Mouse (Mus musculus): ENCODE data around the gene Phactr1. TPM values are rescaled to one million over a fixed set of nuclear protein-coding genes. Genes with fewer than 3 reads are reported as not detected.

Phactr1 gene
- 3.0 TPM for polyA plus RNA-seq (2014; fragmentation: Illumina TruSeq; extraction: RNeasy Lipid Tissue Mini Kit (QIAGEN cat#74804); ENCODE audit: low replicate concordance)

DNA sequence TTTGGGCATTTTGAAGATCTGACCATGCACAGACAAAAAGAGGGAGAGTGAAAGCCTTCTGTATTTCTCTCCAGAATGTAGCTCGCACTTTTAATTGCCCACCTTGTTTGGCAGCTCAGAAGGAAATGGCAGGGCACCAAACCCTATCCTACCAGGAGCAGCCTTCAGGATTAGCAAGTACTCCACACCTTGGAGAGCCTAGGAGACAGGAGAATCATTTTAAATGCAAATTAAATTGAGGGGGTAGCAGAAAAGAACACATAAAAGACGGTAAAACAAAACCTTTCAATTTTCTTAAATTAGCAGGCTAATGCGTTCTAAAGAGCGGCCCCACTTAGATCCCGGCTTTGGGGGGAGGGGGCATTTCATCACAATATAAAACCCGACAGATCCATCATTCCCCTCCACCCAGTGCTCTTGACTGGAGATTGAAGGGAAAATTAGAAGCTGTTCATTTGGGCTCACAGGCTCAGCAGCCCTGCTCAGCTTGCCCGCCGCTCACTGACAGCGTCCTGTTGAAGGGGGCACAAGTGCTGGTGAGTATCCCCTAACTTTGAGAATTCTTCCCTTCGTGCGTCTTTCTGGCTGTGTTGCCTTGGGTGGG, at the start of gene Phactr1:
Phactr1 (plus strand) TSS at position 233 of the 604 bp plus-strand sequence.

DNA sequence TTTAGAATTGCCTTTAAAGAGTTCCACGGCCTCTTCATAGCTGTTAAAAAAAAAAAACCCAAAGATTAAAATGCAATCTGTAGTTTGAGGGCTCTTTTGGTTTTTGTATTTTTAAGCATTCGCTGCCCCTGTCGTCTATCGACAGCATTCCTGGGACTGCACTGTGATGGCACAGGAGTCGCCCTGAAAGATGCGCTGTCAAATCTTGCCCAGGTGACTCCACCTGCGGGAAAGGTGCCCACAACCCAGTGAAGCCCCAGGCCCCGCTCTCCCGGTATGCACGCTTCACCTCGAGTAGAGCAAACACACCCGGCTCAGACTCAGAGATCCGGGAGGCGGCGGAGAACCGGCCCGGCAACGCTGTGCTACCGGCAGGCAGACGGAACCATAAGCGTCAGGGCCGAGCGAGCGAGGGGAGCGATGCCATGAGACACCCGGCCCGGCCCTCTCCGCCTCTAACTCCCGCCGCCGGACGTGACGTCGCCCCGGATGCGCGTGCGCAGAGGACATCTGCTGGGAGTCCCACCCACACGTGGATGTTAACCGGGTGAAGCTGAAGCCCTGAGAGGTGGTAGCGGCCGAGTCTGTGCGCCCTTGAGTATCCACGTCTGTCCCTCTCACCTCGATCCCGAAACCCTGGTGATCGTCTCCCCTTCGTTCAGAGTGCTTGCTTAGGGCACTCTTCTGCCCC, 490.7 kb downstream of the Phactr1 start, which contains the start of gene Tbc1d7:
Tbc1d7 (minus strand) TSS at position 482 of the 691 bp plus-strand sequence.

Data from small intestine, adult 10 weeks (tissue).